Mouse (Mus musculus) v-Abl transformed pro-B cells (cell line): ENCODE results near the gene Tmem60.

Source experiments
- in situ Hi-C, 2 experiments: fragments of 400-800 bp; cut with MboI; formaldehyde crosslinking; loops; one replicate each; pipeline ENCODE4 v1.15.1; 2025; ENCODE audit not compliant: unreplicated experiment in 2 of 2

Tmem60 gene

GRCm38 (mm10) chr5:20881915-20882800 lies at the start of gene Tmem60, which contains the start of gene Phtf2:
TSS of gene Tmem60 (plus strand) at chr5:20882191.
TSS of gene Phtf2 (minus strand) at chr5:20882124.
- in situ Hi-C loops, result no loop called here

GRCm38 (mm10) chr5:20834399-20834798 lies 47.6 kb upstream of the Tmem60 start:
- in situ Hi-C loops, result no loop called here

- in situ Hi-C loops, result no loop called here
These were observed 44.9 kb upstream of the Tmem60 start for GRCm38 (mm10) chr5:20837082-20837481.

GRCm38 (mm10) chr5:20843405-20843804 lies 38.6 kb upstream of the Tmem60 start:
- in situ Hi-C loops, result no loop called here

- in situ Hi-C loops, result no loop called here
These were observed 38.2 kb upstream of the Tmem60 start for GRCm38 (mm10) chr5:20843816-20844215.

- in situ Hi-C loops, result no loop called here
These were observed 35.0 kb upstream of the Tmem60 start for GRCm38 (mm10) chr5:20847010-20847409.

- in situ Hi-C loops, result no loop called here
These were observed 26.9 kb upstream of the Tmem60 start for GRCm38 (mm10) chr5:20855066-20855465.

- in situ Hi-C loops, result no loop called here
These were observed 23.6 kb upstream of the Tmem60 start for GRCm38 (mm10) chr5:20858404-20858803.

- in situ Hi-C loops, result no loop called here
These were observed 21.4 kb upstream of the Tmem60 start for GRCm38 (mm10) chr5:20860565-20860964.

GRCm38 (mm10) chr5:20861901-20862300 lies 20.1 kb upstream of the Tmem60 start:
- in situ Hi-C loops, result no loop called here

- in situ Hi-C loops, result no loop called here
These were observed 17.6 kb upstream of the Tmem60 start for GRCm38 (mm10) chr5:20864216-20864969.

GRCm38 (mm10) chr5:20865193-20865755 lies 16.7 kb upstream of the Tmem60 start:
- in situ Hi-C loops, result loop anchor here in 1 of 2 experiments (5.0 kb wide), 1 partner anchor 87 kb away; no protein-coding TSS in a partner anchor

GRCm38 (mm10) chr5:20873146-20873545 lies 8.8 kb upstream of the Tmem60 start:
- in situ Hi-C loops, result no loop called here

GRCm38 (mm10) chr5:20876934-20877426 lies 5.0 kb upstream of the Tmem60 start:
- in situ Hi-C loops, result no loop called here

- in situ Hi-C loops, result no loop called here
These were observed 1.6 kb upstream of the Tmem60 start for GRCm38 (mm10) chr5:20880386-20880785.

GRCm38 (mm10) chr5:20880797-20881775 lies 905 bp upstream of the Tmem60 start:
- in situ Hi-C loops, result no loop called here

- in situ Hi-C loops, result no loop called here
These were observed 2.1 kb downstream of the Tmem60 start for GRCm38 (mm10) chr5:20884036-20884620.

- in situ Hi-C loops, result no loop called here
These were observed 15.6 kb downstream of the Tmem60 start for GRCm38 (mm10) chr5:20897446-20898167.

- in situ Hi-C loops, result no loop called here
These were observed 22.7 kb downstream of the Tmem60 start for GRCm38 (mm10) chr5:20904647-20905046.
